Mouse (Mus musculus): ENCODE measurements around the gene 2810021J22Rik. TPM values are rescaled to one million over a fixed set of nuclear protein-coding genes. Genes with fewer than 3 reads are reported as not detected.
"Not testable (repeated sequence)": the region's sequence is repeated elsewhere in the genome, so short reads cannot be mapped to it uniquely, and the experiment has no call there.

The 2810021J22Rik gene
- 10.4 and 15.4 TPM in 2 replicates for polyA plus RNA-seq (2012; rRNA removed)

DNA sequence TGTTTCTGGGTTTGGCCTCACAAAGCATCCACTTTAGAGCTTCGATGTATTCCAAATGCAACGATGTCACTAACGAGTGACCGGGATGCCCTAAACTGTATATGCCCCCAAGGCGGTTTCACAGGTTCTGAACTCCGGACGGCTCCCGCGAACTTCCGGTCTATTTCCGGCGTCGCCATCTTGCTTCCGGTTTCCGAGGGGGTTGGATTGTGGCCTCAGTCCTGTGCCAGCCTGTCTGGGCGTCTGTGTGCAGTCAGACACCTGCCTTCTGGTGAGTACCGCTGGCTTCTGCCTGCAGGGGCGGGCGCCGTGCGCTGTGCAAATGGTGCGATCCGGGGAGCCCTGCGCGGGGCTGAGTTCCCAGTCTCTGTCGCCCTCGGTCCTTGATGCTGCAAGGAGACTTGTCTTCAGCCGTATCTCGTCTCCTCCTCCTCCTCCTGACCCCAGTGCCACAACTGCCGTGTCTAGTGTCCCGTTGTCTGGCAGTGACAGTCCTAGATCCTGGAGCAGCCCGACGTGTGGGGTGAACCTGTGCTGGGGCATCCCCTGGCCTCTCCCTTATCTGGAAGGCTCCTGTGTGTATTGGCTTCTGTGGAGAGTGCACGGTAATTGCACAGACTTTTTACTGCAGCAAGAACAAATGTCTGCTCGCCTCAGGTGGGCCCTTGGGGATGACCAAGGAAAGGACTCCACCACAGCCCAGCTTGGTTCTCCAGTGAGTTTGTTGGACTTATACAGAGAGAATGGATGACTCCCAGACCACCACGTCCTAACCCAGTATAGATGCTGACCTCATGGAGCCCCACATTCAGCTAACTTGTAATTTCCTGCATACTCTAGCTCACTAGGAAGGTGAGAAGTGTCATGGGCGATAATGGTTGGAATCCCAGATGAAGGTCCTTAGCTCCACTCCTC lies at the start of gene 2810021J22Rik:
TSS of gene 2810021J22Rik (plus strand) at position 178 of the 915 bp plus-strand sequence.
- TF ChIP-seq CTCF (IDR thresholded peaks at IDR 0.05; ENCODE audit: borderline replicate concordance, control insufficient read depth, extremely low read depth, insufficient read depth, low read length, poor library complexity), result peak; percentile 62; the same call in 1 of the 2 replicates
- TF ChIP-seq POLR2A (IDR thresholded peaks at IDR 0.05; ENCODE audit: control insufficient read depth, extremely low read depth, insufficient read depth, low read length, poor library complexity), result peak; percentile 64
- Histone ChIP-seq H3K27me3 (ENCODE audit: control insufficient read depth, insufficient read depth, low read length) (no peaks in the 10 kb centered on the region), H3K27ac (ENCODE audit: control insufficient read depth, insufficient read depth, low read length) (peak within 1 kb of the TSS; percentile 81), H3K4me3 (ENCODE audit: control insufficient read depth, insufficient read depth, low read length) (peak within 1 kb of the TSS; percentile 69), H3K4me1 (replicated peaks; ENCODE audit: control insufficient read depth, insufficient read depth, low read length) (peaks cover 10% of the 10 kb centered on the region), H3K36me3 (ENCODE audit: control insufficient read depth, insufficient read depth, low read length) (no peaks in the 10 kb centered on the region)
- DNase-seq, result peak; percentile 91
- 4% methylated on average over 37 of the region's 37 CpGs for WGBS

DNA sequence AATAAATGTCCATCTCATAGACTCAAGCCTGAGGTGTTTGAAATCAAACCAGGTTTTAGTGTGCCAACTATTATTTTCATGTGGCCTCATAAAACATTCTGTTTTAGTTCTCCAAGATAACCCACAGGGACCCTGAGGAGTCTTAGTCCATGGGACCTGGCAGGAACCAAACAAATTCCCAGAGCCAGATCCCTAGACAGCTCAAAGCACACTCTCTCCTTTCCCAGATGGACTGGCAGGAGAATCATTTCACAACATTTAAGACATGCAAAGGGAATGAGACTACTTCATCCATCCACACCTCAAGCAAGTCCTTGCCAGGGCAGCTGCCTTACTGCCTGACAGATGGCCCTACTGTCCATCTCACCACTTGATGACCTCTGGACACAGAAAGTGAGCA lies 38.1 kb upstream of the 2810021J22Rik start, which contains the start of gene Olfr312:
TSS of gene Olfr312 (plus strand) at position 301 of the 400 bp plus-strand sequence.
- H3K4me3 ChIP-seq (ENCODE audit: control insufficient read depth, insufficient read depth, low read length); DNase-seq; H3K36me3 ChIP-seq (ENCODE audit: control insufficient read depth, insufficient read depth, low read length); H3K27me3 ChIP-seq (ENCODE audit: control insufficient read depth, insufficient read depth, low read length): not testable (repeated sequence)
- Histone ChIP-seq H3K27ac (ENCODE audit: control insufficient read depth, insufficient read depth, low read length) (peak within 1 kb of the TSS; percentile 90), H3K4me1 (replicated peaks; ENCODE audit: control insufficient read depth, insufficient read depth, low read length) (peaks cover 23% of the 10 kb centered on the region)

DNA sequence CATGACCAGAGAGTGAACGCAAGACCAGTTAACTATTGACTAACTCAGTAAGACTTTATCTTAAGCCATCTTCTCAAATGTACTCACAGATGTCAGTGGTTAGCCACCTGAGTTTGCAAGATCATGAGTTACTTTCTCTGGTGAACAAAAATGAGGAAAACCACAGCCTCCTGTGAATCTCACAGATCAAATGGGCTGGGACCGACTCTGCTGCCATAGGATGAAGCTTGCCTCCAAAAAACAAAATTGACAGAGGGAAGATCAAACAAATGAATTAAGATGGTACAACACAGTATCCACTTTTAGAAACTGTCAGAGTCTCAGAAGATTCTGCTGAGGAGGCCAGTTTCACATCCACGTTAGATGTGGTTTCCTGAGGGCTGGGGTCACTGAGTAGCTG lies 37.3 kb upstream of the 2810021J22Rik start:
- TF ChIP-seq POLR2A (IDR thresholded peaks at IDR 0.05; ENCODE audit: control insufficient read depth, extremely low read depth, insufficient read depth, low read length, poor library complexity) (no peak), CTCF (IDR thresholded peaks at IDR 0.05; ENCODE audit: borderline replicate concordance, control insufficient read depth, extremely low read depth, insufficient read depth, low read length, poor library complexity) (no peak)
- 4% methylated on average over 3 of the region's 3 CpGs for WGBS
- Histone ChIP-seq H3K27me3 (ENCODE audit: control insufficient read depth, insufficient read depth, low read length) (no peaks in the 10 kb centered on the region), H3K4me1 (replicated peaks; ENCODE audit: control insufficient read depth, insufficient read depth, low read length) (peaks cover 23% of the 10 kb centered on the region), H3K4me3 (ENCODE audit: control insufficient read depth, insufficient read depth, low read length) (no peak overlapping the region), H3K27ac (ENCODE audit: control insufficient read depth, insufficient read depth, low read length) (peak overlapping the region; percentile 90), H3K36me3 (ENCODE audit: control insufficient read depth, insufficient read depth, low read length) (no peaks in the 10 kb centered on the region)
- peak; percentile 43 for DNase-seq

DNA sequence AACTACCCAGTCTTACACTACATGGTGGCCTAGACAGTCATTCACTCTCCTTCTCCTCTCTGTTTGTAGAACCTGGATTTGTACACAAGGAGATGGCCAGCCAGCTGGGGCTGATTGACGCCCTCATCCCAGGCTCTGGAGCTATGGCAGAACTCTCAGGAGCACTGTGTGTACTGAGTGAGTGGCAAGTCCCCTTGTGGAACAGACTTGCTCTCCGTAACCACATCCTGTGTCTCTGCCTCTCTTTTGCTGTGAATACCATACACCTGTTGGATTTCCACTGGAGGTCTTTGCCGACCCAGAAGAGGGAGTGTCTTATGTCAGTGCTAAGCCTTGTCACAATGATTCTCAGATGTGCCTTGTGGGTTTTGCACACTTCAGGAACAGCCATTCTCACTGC lies 34.5 kb upstream of the 2810021J22Rik start:
- H3K36me3 ChIP-seq (ENCODE audit: control insufficient read depth, insufficient read depth, low read length); H3K27me3 ChIP-seq (ENCODE audit: control insufficient read depth, insufficient read depth, low read length); H3K4me3 ChIP-seq (ENCODE audit: control insufficient read depth, insufficient read depth, low read length): not testable (repeated sequence)
- 4% methylated on average over 3 of the region's 3 CpGs for WGBS
- peaks cover 20% of the 10 kb centered on the region for H3K4me1 ChIP-seq (replicated peaks; ENCODE audit: control insufficient read depth, insufficient read depth, low read length)
- peak; percentile 55 for DNase-seq
- H3K27ac ChIP-seq (ENCODE audit: control insufficient read depth, insufficient read depth, low read length), result peak overlapping the region; percentile 94

DNA sequence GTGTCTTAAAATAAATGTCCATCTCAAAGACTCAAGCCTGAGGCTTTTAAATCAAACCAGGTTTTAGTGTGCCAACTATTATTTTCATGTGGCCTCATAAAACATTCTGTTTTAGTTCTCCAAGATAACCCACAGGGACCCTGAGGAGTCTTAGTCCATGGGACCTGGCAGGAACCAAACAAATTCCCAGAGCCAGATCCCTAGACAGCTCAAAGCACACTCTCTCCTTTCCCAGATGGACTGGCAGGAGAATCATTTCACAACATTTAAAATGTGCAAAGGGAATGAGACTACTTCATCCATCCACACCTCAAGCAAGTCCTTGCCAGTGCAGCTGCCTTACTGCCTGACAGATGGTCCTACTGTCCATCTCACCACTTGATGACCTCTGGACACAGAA lies 28.1 kb upstream of the 2810021J22Rik start, which contains the start of gene Olfr311:
TSS of gene Olfr311 (plus strand) at position 301 of the 400 bp plus-strand sequence.
- H3K4me3 ChIP-seq (ENCODE audit: control insufficient read depth, insufficient read depth, low read length); H3K27me3 ChIP-seq (ENCODE audit: control insufficient read depth, insufficient read depth, low read length): not testable (repeated sequence)

DNA sequence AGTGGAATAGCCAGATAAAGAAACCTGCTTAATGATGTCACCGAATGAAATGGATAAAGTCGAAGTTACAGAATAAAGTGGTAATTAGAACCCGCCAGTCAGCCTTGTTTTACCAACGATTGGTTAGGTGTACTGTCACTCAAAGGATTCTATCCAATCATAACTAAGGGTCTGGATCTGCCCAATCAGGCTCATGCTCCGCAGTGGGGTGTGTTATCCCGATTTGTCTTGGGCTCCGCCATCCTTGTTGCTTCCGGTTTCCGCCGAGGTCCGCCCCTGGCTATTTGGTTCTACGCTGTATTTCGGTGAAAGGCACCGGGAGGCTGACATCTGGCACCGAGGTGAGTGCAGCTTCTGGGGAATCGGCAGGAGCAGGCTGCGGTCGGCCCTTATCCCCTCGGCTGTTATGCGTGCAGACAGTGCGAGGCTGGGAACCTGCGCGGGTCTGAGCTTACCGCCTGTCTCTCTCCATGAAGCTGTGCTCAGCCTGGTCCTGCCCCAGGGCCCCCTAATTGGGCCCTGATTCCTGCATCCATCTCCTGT lies 20.0 kb upstream of the 2810021J22Rik start, which contains the start of gene Gm12258:
TSS of gene Gm12258 (plus strand) at position 240 of the 543 bp plus-strand sequence.
- Histone ChIP-seq H3K27me3 (ENCODE audit: control insufficient read depth, insufficient read depth, low read length) (no peaks in the 10 kb centered on the region), H3K27ac (ENCODE audit: control insufficient read depth, insufficient read depth, low read length) (peak within 1 kb of the TSS; percentile 93), H3K4me3 (ENCODE audit: control insufficient read depth, insufficient read depth, low read length) (peak within 1 kb of the TSS; percentile 85), H3K36me3 (ENCODE audit: control insufficient read depth, insufficient read depth, low read length) (peaks cover 17% of the 10 kb centered on the region), H3K4me1 (replicated peaks; ENCODE audit: control insufficient read depth, insufficient read depth, low read length) (peaks cover 15% of the 10 kb centered on the region)
- DNase-seq, result peak; percentile 90
- 1% methylated on average over 24 of the region's 24 CpGs for WGBS
- TF ChIP-seq POLR2A (IDR thresholded peaks at IDR 0.05; ENCODE audit: control insufficient read depth, extremely low read depth, insufficient read depth, low read length, poor library complexity) (peak; percentile 82), CTCF (IDR thresholded peaks at IDR 0.05; ENCODE audit: borderline replicate concordance, control insufficient read depth, extremely low read depth, insufficient read depth, low read length, poor library complexity) (no peak)

More for the DNA sequence above, 28.1 kb upstream of the 2810021J22Rik start, which contains the start of gene Olfr311:
- Histone ChIP-seq H3K4me1 (replicated peaks; ENCODE audit: control insufficient read depth, insufficient read depth, low read length) (peaks cover 21% of the 10 kb centered on the region), H3K27ac (ENCODE audit: control insufficient read depth, insufficient read depth, low read length) (peak within 1 kb of the TSS; percentile 2; the same call in 1 of the 2 replicates)
- not testable (repeated sequence) for H3K36me3 ChIP-seq (ENCODE audit: control insufficient read depth, insufficient read depth, low read length); DNase-seq

All from thymus, adult 2 months (tissue).